Mouse (Mus musculus) 416B (cell line): Measurements from ENCODE around the gene Vegfc.

ENCODE experiments used
- DNase-seq: peaks from one replicate; pipeline ENCODE4 v3.0.0; 2011; ENCODE audit warnings: low read depth

Gene Vegfc

GRCm38 (mm10) chr8:54185927-54186326 lies 108.5 kb downstream of the Vegfc start:
- DNase-seq: no peak

- DNase-seq: peak; percentile 25
Observed at GRCm38 (mm10) chr8:54216250-54216649, 138.8 kb downstream of the Vegfc start.

GRCm38 (mm10) chr8:54228801-54229204 lies 151.4 kb downstream of the Vegfc start:
- DNase-seq: peak; percentile 13

GRCm38 (mm10) chr8:54230638-54231037 lies 153.2 kb downstream of the Vegfc start:
- peak; percentile 74 for DNase-seq

GRCm38 (mm10) chr8:54233316-54233715 lies 155.9 kb downstream of the Vegfc start:
- no peak for DNase-seq
